Mouse (Mus musculus) midbrain, embryonic 16.5 days (tissue): ENCODE measurements around the gene Leng8. TPM values are rescaled to one million over a fixed set of nuclear protein-coding genes. Genes with fewer than 3 reads are reported as not detected.
"Not testable (repeated sequence)": the region's sequence is repeated elsewhere in the genome, so short reads cannot be mapped to it uniquely, and the experiment has no call there.

Experiments used
- ATAC-seq: fragments of 200-750 bp; cut with Nextera tagmentation; 2 replicates; pipeline ENCODE4 v1.8.0; 2017; ENCODE audit warnings: moderate TSS enrichment
- H3K27ac ChIP-seq: fragments of 300-500 bp; sonication (generic); 2 replicates; pipeline ENCODE4 v1.5.1; 2014; ENCODE audit warnings: mild to moderate bottlenecking, low read length, mixed read lengths
- H3K27me3 ChIP-seq: fragments of 300-500 bp; sonication (generic); 2 replicates; pipeline ENCODE4 v1.6.1; 2014; ENCODE audit warnings: low read depth, low read length, mixed read lengths; ENCODE audit not compliant: control insufficient read depth, insufficient read depth
- H3K36me3 ChIP-seq: fragments of 300-500 bp; sonication (generic); 2 replicates; pipeline ENCODE4 v1.6.1; 2014; ENCODE audit warnings: mild to moderate bottlenecking, low read length, moderate library complexity, mixed read lengths; ENCODE audit not compliant: control insufficient read depth, insufficient read depth
- H3K4me1 ChIP-seq: fragments of 300-500 bp; sonication (generic); 2 replicates; pipeline ENCODE4 v1.6.1; 2014; ENCODE audit warnings: mild to moderate bottlenecking, low read length, mixed read lengths; ENCODE audit not compliant: control insufficient read depth, insufficient read depth
- H3K4me2 ChIP-seq: fragments of 300-500 bp; sonication (generic); 2 replicates; pipeline ENCODE4 v1.6.1; 2014; ENCODE audit warnings: mild to moderate bottlenecking, low read length, mixed read lengths
- H3K4me3 ChIP-seq: fragments of 300-500 bp; sonication (generic); 2 replicates; pipeline ENCODE4 v1.5.1; 2014; ENCODE audit warnings: low read depth, mild to moderate bottlenecking, low read length, moderate library complexity, mixed read lengths
- H3K9ac ChIP-seq: fragments of 300-500 bp; sonication (generic); 2 replicates; pipeline ENCODE4 v1.6.1; 2014; ENCODE audit warnings: low read depth, low read length, mixed read lengths
- H3K9me3 ChIP-seq: fragments of 300-500 bp; sonication (generic); replicated peaks from 2 replicates; pipeline ENCODE4 v1.6.1; 2014; ENCODE audit warnings: mild to moderate bottlenecking, low read length, mixed read lengths; ENCODE audit not compliant: control insufficient read depth, poor library complexity, severe bottlenecking
- WGBS: fragments of 180-500 bp; shearing (Covaris S2); extraction: QIAGEN DNeasy Blood & Tissue Kit; methylation state at CpG from one replicate; pipeline ENCODE4 v1.1.7; 2014; 5-methylcytosine and 5-hydroxymethylcytosine counted together
- polyA plus RNA-seq: library from polyadenylated mRNA; unstranded; fragments of >200 nt; fragmentation: Nextera tagmentation; extraction: Ambion mirVana; gene quantifications from 2 replicates; pipeline ENCODE4 v1.2.1, GENCODE M21; 2015

The Leng8 gene
- polyA plus RNA-seq, 1 experiment from 2014 or later = 83.3 TPM

DNA sequence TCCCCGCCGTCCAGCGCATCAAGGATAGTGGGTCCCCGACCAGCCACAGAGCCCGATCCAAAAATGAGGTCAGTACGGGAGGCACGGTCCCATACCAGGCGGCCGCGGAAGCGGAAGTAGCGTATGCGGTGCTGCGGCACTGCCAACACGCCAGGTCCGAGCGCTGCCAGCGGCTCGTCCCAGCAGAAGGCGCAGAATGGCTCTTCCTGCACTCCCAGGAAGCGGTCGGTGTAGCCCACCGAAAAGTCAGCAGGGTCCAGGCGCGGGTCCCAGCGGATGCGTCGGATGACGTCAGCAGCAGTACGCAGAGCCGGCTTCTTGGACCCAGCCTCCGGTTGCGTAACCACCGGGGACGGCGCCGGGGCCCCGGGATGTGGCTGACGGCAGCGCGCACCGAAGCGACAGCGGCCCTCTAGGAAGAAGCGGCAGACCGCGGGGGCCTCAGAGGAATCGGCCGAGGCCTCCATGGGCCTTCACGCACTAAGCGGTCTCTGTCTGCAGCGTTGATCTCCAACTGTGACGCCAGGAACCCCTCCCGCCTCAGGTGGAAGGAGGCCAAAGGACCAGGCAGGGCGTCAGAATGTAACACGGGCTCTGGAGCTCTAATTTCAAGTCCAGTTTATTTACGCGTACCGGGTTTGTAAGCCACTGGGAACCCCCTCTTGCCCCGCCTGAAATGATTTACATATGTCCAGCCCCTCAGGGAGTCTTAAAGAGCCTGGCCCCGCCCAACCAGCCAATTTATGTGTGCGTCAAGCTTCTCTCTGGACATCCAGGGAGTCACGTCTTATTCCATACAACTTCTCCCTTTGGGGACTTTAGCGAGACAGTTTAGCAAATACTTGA lies 12.6 kb downstream of the Leng8 start:
- Histone ChIP-seq H3K36me3 (peaks cover 26% of the 10 kb centered on the region), H3K9me3 (no peaks in the 10 kb centered on the region), H3K4me1 (peaks cover 25% of the 10 kb centered on the region), H3K9ac (peak overlapping the region; percentile 93), H3K27ac (peak overlapping the region; percentile 92), H3K27me3 (peaks cover 10% of the 10 kb centered on the region), H3K4me3 (peak overlapping the region; percentile 82), H3K4me2 (peak overlapping the region; percentile 100)
- WGBS = under 1% methylated on average over 64 of the region's 64 CpGs
- peak; percentile 76 for ATAC-seq

DNA sequence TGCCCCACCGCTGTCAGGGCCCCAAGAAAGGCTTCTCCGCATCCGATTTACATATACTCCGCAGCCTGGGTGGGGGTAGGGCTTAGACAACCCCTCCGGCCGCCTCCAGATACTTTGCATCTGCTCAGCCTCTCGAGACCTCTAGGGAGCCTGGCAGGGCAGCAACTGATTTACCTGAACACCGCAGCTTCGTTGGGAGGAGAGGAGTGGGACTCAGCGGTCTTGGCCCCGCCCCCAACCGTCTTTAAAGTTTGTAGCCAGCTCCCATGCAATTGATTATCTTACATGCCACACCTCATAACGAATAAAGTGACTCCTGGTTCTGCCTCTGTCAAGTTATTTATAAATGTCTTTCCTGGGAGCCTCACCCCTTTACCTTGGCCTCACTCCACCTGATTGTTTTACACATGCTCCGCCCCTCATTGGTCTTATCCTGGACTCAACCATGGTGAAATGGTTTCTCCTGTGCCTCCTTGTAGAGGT lies 13.3 kb downstream of the Leng8 start, which contains the start of gene Leng9:
Leng9 (minus strand) TSS at position 316 of the 483 bp plus-strand sequence.
- peak within 1 kb of the TSS; percentile 82 for H3K4me3 ChIP-seq
- H3K27ac ChIP-seq = peak within 1 kb of the TSS; percentile 92
- H3K4me2 ChIP-seq = peak within 1 kb of the TSS; percentile 100
- under 1% methylated on average over 14 of the region's 14 CpGs for WGBS
- peaks cover 10% of the 10 kb centered on the region for H3K27me3 ChIP-seq
- peaks cover 25% of the 10 kb centered on the region for H3K4me1 ChIP-seq
- no peaks in the 10 kb centered on the region for H3K9me3 ChIP-seq
- H3K9ac ChIP-seq = peak within 1 kb of the TSS; percentile 93
- peak; percentile 40 for ATAC-seq
- peaks cover 19% of the 10 kb centered on the region for H3K36me3 ChIP-seq

- H3K4me1 ChIP-seq = peaks cover 25% of the 10 kb centered on the region
- ATAC-seq = peak; percentile 13; the same call in 1 of the 2 replicates
Measured at GRCm38 (mm10) chr7:4150811-4151221, 14.0 kb downstream of the Leng8 start.

DNA sequence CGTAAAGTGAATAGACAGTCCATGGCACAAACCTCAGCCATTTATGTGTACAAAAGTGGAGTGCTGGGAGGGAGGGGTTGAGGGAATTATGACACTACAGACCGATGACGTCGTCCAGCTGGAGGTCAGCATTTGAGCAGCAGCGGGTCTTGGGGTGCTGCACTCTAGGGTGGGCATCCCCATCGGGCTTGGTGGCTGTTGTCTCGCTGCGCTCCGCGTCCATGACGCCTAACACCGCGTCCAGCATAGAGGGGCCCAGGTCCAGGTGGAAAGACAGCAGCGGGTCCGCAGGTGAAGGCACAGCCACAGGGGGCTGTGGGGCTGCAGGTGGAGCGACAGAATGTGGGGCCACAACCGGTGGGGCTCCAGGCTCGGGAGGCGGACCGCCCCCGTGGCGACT lies 14.4 kb downstream of the Leng8 start:
- Histone ChIP-seq H3K27me3 (peaks cover 10% of the 10 kb centered on the region), H3K4me2 (peak overlapping the region; percentile 100), H3K4me1 (peaks cover 25% of the 10 kb centered on the region), H3K9ac (peak overlapping the region; percentile 54; the same call in 1 of the 2 replicates), H3K9me3 (no peaks in the 10 kb centered on the region), H3K4me3 (peak overlapping the region; percentile 82), H3K27ac (no peak overlapping the region), H3K36me3 (peaks cover 8% of the 10 kb centered on the region)
- 0 out of 2 replicates have a peak, but pooled peaks have one; percentile 5 for ATAC-seq
- WGBS = 14% methylated on average over 22 of the region's 22 CpGs

More at GRCm38 (mm10) chr7:4150811-4151221, 14.0 kb downstream of the Leng8 start:
- H3K9me3 ChIP-seq = no peaks in the 10 kb centered on the region
- peaks cover 10% of the 10 kb centered on the region for H3K27me3 ChIP-seq
- H3K36me3 ChIP-seq = peaks cover 12% of the 10 kb centered on the region
- no peak overlapping the region for H3K27ac ChIP-seq
- peak overlapping the region; percentile 82 for H3K4me3 ChIP-seq
- peak overlapping the region; percentile 100 for H3K4me2 ChIP-seq
- peak overlapping the region; percentile 57 for H3K9ac ChIP-seq
- 3% methylated on average over 14 of the region's 14 CpGs for WGBS

DNA sequence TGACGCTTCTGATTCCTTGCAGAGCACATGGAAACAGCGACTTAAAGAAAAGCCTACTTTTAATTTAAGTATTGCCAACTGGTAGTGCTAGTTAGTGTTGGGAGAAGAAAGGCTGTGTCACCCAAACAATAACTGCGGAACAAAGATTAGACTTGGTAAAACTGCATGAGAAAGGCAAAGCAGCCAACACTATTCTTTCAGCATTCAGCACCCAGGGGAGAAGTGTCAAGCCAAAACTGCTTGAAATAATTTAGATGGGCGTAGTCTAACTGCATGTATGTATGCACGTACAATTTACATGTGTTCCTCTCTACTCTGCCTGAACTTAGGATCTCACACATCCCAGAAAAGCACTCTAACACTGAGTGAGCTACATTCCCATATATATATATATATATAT lies 17.5 kb downstream of the Leng8 start:
- peaks cover 10% of the 10 kb centered on the region for H3K27me3 ChIP-seq
- no peak overlapping the region for H3K4me3 ChIP-seq
- peaks cover 16% of the 10 kb centered on the region for H3K4me1 ChIP-seq
- no peaks in the 10 kb centered on the region for H3K36me3 ChIP-seq
- H3K27ac ChIP-seq = no peak overlapping the region
- no peak for ATAC-seq
- no peak overlapping the region for H3K9ac ChIP-seq
- H3K9me3 ChIP-seq = no peaks in the 10 kb centered on the region
- H3K4me2 ChIP-seq = no peak overlapping the region
- WGBS = 77% methylated on average over 5 of the region's 5 CpGs

GRCm38 (mm10) chr7:4154976-4155375 lies 18.1 kb downstream of the Leng8 start:
- Histone ChIP-seq H3K9me3 (no peaks in the 10 kb centered on the region), H3K4me3 (no peak overlapping the region), H3K27me3 (peaks cover 10% of the 10 kb centered on the region), H3K9ac (no peak overlapping the region), H3K4me1 (peaks cover 14% of the 10 kb centered on the region), H3K4me2 (no peak overlapping the region), H3K36me3 (no peaks in the 10 kb centered on the region), H3K27ac (no peak overlapping the region)
- no peak for ATAC-seq
- WGBS = 34% methylated on average over 4 of the region's 4 CpGs

DNA sequence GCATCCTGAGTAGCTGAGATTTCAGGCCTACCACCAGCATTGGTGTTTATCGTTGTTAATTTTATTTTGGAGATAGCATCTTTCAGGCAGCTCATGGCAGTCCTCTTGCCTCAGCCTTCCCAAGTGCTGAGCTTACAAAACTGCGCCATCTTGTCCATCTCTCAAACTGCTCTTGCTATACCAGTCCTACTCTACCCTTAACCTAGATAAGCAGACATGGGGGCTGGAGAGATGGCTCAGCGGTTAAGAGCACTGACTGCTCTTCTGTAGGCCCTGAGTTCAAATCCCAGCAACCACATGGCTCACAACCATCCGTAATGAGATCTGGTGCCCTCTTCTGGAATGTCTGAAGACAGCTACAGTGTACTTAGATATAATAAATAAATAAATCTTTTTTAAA lies 24.8 kb downstream of the Leng8 start:
- not testable (repeated sequence) for H3K27ac ChIP-seq, H3K4me2 ChIP-seq, H3K4me1 ChIP-seq, H3K36me3 ChIP-seq, ATAC-seq, H3K9me3 ChIP-seq, H3K4me3 ChIP-seq, H3K27me3 ChIP-seq, H3K9ac ChIP-seq
- 97% methylated on average over 4 of the region's 4 CpGs for WGBS

DNA sequence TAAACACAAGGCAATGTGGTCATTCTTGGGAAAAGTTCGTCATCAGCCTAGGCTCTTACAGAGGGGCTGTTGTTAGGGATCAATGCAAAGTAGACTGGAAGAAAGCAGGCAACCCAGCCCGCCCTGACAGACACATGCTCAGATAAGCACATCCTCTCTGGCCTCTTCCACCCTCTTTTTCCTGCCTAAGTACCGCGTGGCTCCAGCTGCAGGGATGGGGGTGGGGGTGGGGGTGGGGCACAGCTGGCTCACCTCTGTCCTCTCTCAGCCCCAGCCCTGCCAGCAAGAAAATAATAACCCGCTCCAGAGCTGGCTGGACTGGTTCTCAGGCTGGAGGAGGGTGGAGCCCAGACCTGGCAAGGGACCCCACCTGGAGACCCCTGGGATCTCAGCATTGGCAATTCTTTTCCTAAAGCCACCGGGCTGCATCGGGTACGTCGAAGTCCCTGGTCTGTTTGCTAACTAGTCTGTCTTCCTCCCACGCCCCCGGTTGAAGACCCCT lies 26.8 kb downstream of the Leng8 start:
- H3K27ac ChIP-seq = no peak overlapping the region
- 6% methylated on average over 11 of the region's 11 CpGs for WGBS
- peak overlapping the region; percentile 51 for H3K4me2 ChIP-seq
- H3K4me3 ChIP-seq = peak overlapping the region; percentile 28
- 0 out of 2 replicates have a peak, but pooled peaks cover 3% of the 10 kb centered on the region for H3K27me3 ChIP-seq
- H3K36me3 ChIP-seq = no peaks in the 10 kb centered on the region
- no peak overlapping the region for H3K9ac ChIP-seq
- peaks cover 8% of the 10 kb centered on the region; the same call in 1 of the 2 replicates for H3K4me1 ChIP-seq
- H3K9me3 ChIP-seq = no peaks in the 10 kb centered on the region
- 0 out of 2 replicates have a peak, but pooled peaks have one; percentile 25 for ATAC-seq
